Mouse (Mus musculus) ovary, postnatal 36 days (tissue): ENCODE data around the gene Kcna5.

Source experiments
- DNase-seq: peaks from one replicate; pipeline ENCODE4 v3.0.0; 2022; ENCODE audit warnings: low spot score, mixed read lengths

Gene Kcna5

GRCm38 (mm10) chr6:126535208-126535910 lies at the start of gene Kcna5:
TSS of gene Kcna5 (minus strand) at chr6:126535412.
- peak; percentile 22 for DNase-seq

- DNase-seq, result peak; percentile 16
These were observed 47.9 kb upstream of the Kcna5 start for GRCm38 (mm10) chr6:126583075-126583474.

- DNase-seq, result no peak
These were observed 46.4 kb upstream of the Kcna5 start for GRCm38 (mm10) chr6:126581632-126582031.

GRCm38 (mm10) chr6:126580571-126580970 lies 45.4 kb upstream of the Kcna5 start:
- no peak for DNase-seq

GRCm38 (mm10) chr6:126577415-126577814 lies 42.2 kb upstream of the Kcna5 start:
- no peak for DNase-seq

GRCm38 (mm10) chr6:126576566-126576965 lies 41.4 kb upstream of the Kcna5 start:
- DNase-seq, result no peak

GRCm38 (mm10) chr6:126574778-126575177 lies 39.6 kb upstream of the Kcna5 start:
- DNase-seq, result no peak

- no peak for DNase-seq
These were observed 37.8 kb upstream of the Kcna5 start for GRCm38 (mm10) chr6:126573021-126573420.

GRCm38 (mm10) chr6:126569809-126570208 lies 34.6 kb upstream of the Kcna5 start:
- no peak for DNase-seq

- DNase-seq, result no peak
These were observed 33.0 kb upstream of the Kcna5 start for GRCm38 (mm10) chr6:126568046-126568830.

GRCm38 (mm10) chr6:126567326-126567725 lies 32.1 kb upstream of the Kcna5 start:
- no peak for DNase-seq

- no peak for DNase-seq
These were observed 29.2 kb upstream of the Kcna5 start for GRCm38 (mm10) chr6:126564376-126564775.

GRCm38 (mm10) chr6:126563898-126564297 lies 28.7 kb upstream of the Kcna5 start:
- DNase-seq, result peak; percentile 74

- DNase-seq, result no peak
These were observed 26.5 kb upstream of the Kcna5 start for GRCm38 (mm10) chr6:126561702-126562101.

GRCm38 (mm10) chr6:126560696-126561095 lies 25.5 kb upstream of the Kcna5 start:
- no peak for DNase-seq

- no peak for DNase-seq
These were observed 24.8 kb upstream of the Kcna5 start for GRCm38 (mm10) chr6:126560036-126560435.

- DNase-seq, result no peak
These were observed 23.1 kb upstream of the Kcna5 start for GRCm38 (mm10) chr6:126558276-126558675.

- DNase-seq, result peak; percentile 33
These were observed 18.6 kb upstream of the Kcna5 start for GRCm38 (mm10) chr6:126553812-126554211.

- DNase-seq, result peak; percentile 16
These were observed 16.7 kb upstream of the Kcna5 start for GRCm38 (mm10) chr6:126551862-126552395.

GRCm38 (mm10) chr6:126544107-126545036 lies 9.2 kb upstream of the Kcna5 start:
- no peak for DNase-seq

GRCm38 (mm10) chr6:126542724-126543123 lies 7.5 kb upstream of the Kcna5 start:
- DNase-seq, result no peak

- no peak for DNase-seq
These were observed 2.3 kb upstream of the Kcna5 start for GRCm38 (mm10) chr6:126537512-126537911.
